In the genomic region with DNA sequence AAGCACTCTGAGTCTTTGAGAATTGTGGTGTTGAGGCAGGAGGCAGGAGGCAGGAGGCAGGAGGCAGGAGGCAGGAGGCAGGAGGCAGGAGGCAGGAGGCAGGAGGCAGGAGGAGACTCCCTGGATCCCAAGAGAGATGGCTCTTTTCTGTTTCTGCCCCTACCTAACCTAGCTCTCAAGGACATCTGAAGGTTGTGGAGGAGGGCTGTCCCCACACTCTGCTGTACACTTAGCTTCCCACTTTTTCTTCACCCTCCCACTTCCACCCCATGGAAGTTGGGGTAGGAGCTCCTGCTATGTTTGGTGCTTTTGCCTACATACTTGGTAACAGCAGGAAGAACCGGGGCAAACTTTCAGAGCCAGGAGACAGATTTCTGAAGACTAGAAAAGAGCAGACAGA, we compare ENCODE assay signal across 25 mouse cellular contexts. TPM values are rescaled to one million over a fixed set of nuclear protein-coding genes. Genes with fewer than 3 reads are reported as not detected.
A peak's percentile ranks its signal among the peaks of the same experiment; 100 is the strongest.
DNase-seq lines count a peak whose midpoint lies in the region; ATAC-seq lines count a peak whose summit lies in the region.
"Had no signal": no experiment of that assay in that cellular context is flagged by ENCODE, and none has a peak within 500 bp of the region (broad histone marks: within the 10 kb centered on the region; RNA-seq: fewer than 3 reads in every experiment).

No protein-coding gene starts in this region.

- DNase-seq in forebrain, embryonic 11.5 days (ENCODE audit: low spot score), result no peak
- DNase-seq in heart, postnatal 4 days, result no peak
- DNase-seq in layer of hippocampus, adult 9-11 months, result peak; percentile 9
- no peak for DNase-seq in layer of hippocampus, adult 18-20 months (ENCODE audit: low spot score in 2 of 2)
- DNase-seq in right cerebral cortex, postnatal 25 days, result peak; percentile 3
- no peak for DNase-seq in right cerebral cortex, adult 2 months (ENCODE audit: low spot score in 2 of 2)
- DNase-seq: adrenal gland, adult 2 months; cerebellum, adult 8-10 months; gastrocnemius, postnatal 14 days; right cerebral cortex, postnatal 4 days had no signal

- peaks cover 36% of the 10 kb centered on the region for H3K4me1 ChIP-seq in forebrain, embryonic 13.5 days
- H3K4me1 ChIP-seq in forebrain, embryonic 11.5 days (replicated peaks; ENCODE audit: control insufficient read depth, insufficient read depth, low read length), result peaks cover 1% of the 10 kb centered on the region; the same call in 1 of the 2 replicates
- peaks cover 27% of the 10 kb centered on the region for H3K4me1 ChIP-seq in heart, embryonic 15.5 days (replicated peaks)

- no peak overlapping the region for H3K4me2 ChIP-seq in forebrain, embryonic 13.5 days
- H3K4me2 ChIP-seq in forebrain, embryonic 11.5 days (ENCODE audit: low read depth, low read length, severe bottlenecking), result no peak overlapping the region
- H3K4me2 ChIP-seq in heart, embryonic 15.5 days, result no peak overlapping the region
- H3K4me2 ChIP-seq: intestine, embryonic 15.5 days; kidney, embryonic 15.5 days; limb, embryonic 13.5 days; midbrain, embryonic 11.5 days had no signal

- WGBS in forebrain, embryonic 13.5 days, result 72% methylated on average over 1 of the region's 1 CpGs
- WGBS in forebrain, embryonic 11.5 days, result 60% methylated on average over 1 of the region's 1 CpGs
- 62% methylated on average over 1 of the region's 1 CpGs for WGBS in heart, embryonic 15.5 days

- no peak overlapping the region for H3K4me3 ChIP-seq in forebrain, embryonic 13.5 days
- H3K4me3 ChIP-seq in forebrain, embryonic 11.5 days (ENCODE audit: low read depth, low read length), result no peak overlapping the region
- H3K4me3 ChIP-seq in heart, embryonic 15.5 days, result no peak overlapping the region
- H3K4me3 ChIP-seq: intestine, embryonic 15.5 days; limb, embryonic 13.5 days had no signal

- H3K9me3 ChIP-seq in forebrain, embryonic 13.5 days (replicated peaks), result no peaks in the 10 kb centered on the region
- H3K9me3 ChIP-seq in forebrain, embryonic 11.5 days (ENCODE audit: control insufficient read depth, low read length), result no peaks in the 10 kb centered on the region
- no peaks in the 10 kb centered on the region for H3K9me3 ChIP-seq in heart, embryonic 15.5 days (replicated peaks)
- H3K9me3 ChIP-seq: forebrain, embryonic 12.5 days; hindbrain, embryonic 13.5 days; intestine, embryonic 15.5 days; kidney, embryonic 15.5 days; limb, embryonic 13.5 days had no signal

- ATAC-seq in forebrain, embryonic 13.5 days, result no peak
- ATAC-seq in forebrain, embryonic 11.5 days (replicated peaks; ENCODE audit: low FRiP score), result no peak
- no peak for ATAC-seq in heart, embryonic 15.5 days (replicated peaks; ENCODE audit: insufficient number of reproducible peaks, insufficient read depth, low FRiP score, low read depth)
- ATAC-seq: intestine, embryonic 15.5 days had no signal

- H3K27ac ChIP-seq in forebrain, embryonic 13.5 days, result no peak overlapping the region
- H3K27ac ChIP-seq in forebrain, embryonic 11.5 days (ENCODE audit: low read depth, low read length), result no peak overlapping the region
- H3K27ac ChIP-seq in heart, embryonic 15.5 days, result 0 out of 2 replicates have a peak overlapping the region, but pooled peaks have one; percentile 20
- H3K27ac ChIP-seq: forebrain, embryonic 12.5 days; intestine, embryonic 15.5 days; kidney, embryonic 15.5 days; limb, embryonic 13.5 days; liver, embryonic 14.5 days; macrophage had no signal

- H3K36me3 ChIP-seq in forebrain, embryonic 13.5 days (ENCODE audit: poor library complexity, severe bottlenecking), result peaks cover 6% of the 10 kb centered on the region; the same call in 1 of the 2 replicates
- H3K36me3 ChIP-seq in forebrain, embryonic 11.5 days (ENCODE audit: control insufficient read depth, insufficient read depth, low read length), result no peaks in the 10 kb centered on the region
- no peaks in the 10 kb centered on the region for H3K36me3 ChIP-seq in heart, embryonic 15.5 days
- H3K36me3 ChIP-seq: forebrain, embryonic 12.5 days; intestine, embryonic 15.5 days; kidney, embryonic 15.5 days; limb, embryonic 13.5 days had no signal

- no peaks in the 10 kb centered on the region for H3K27me3 ChIP-seq in forebrain, embryonic 13.5 days
- H3K27me3 ChIP-seq in forebrain, embryonic 11.5 days (ENCODE audit: control insufficient read depth, insufficient read depth, low read length), result no peaks in the 10 kb centered on the region
- H3K27me3 ChIP-seq in heart, embryonic 15.5 days, result peaks cover 30% of the 10 kb centered on the region

- H3K9ac ChIP-seq in forebrain, embryonic 13.5 days, result 0 out of 2 replicates have a peak overlapping the region, but pooled peaks have one; percentile 18
- no peak overlapping the region for H3K9ac ChIP-seq in forebrain, embryonic 11.5 days (ENCODE audit: low read length)
- no peak overlapping the region for H3K9ac ChIP-seq in heart, embryonic 15.5 days
- H3K9ac ChIP-seq: intestine, embryonic 15.5 days; kidney, embryonic 15.5 days; limb, embryonic 13.5 days; liver, embryonic 14.5 days had no signal

RNA-seq across cellular contexts. Expression of gene Ppp1r1a, which starts 2.0 kb away (rescaled TPM):
- 82.3 and 85.8 TPM in 2 replicates for polyA plus RNA-seq in forebrain, embryonic 13.5 days (2015; fragmentation: Nextera tagmentation; extraction: Ambion mirVana)
- 38.8 and 43.7 TPM in 2 replicates for polyA plus RNA-seq in forebrain, embryonic 11.5 days (2014; fragmentation: Nextera tagmentation; extraction: Ambion mirVana)
- 55.3 and 62.0 TPM in 2 replicates for polyA plus RNA-seq in heart, embryonic 15.5 days (2015; fragmentation: Nextera tagmentation; extraction: Ambion mirVana)
- 10 to 100 TPM; 26.9 to 31.4 TPM for total RNA-seq in heart, postnatal 4 days (2021)
- 100 to 1,000 TPM; 113 to 123 TPM for total RNA-seq in layer of hippocampus, adult 18-20 months (2021)

RNA-seq across cellular contexts. Expression of gene Glycam1, which starts 29.1 kb away (rescaled TPM):
- not detected in 2 replicates for polyA plus RNA-seq in forebrain, embryonic 13.5 days (2015; fragmentation: Nextera tagmentation; extraction: Ambion mirVana)
- polyA plus RNA-seq in forebrain, embryonic 11.5 days (2014; fragmentation: Nextera tagmentation; extraction: Ambion mirVana), result not detected in 2 replicates
- not detected in 2 replicates for polyA plus RNA-seq in heart, embryonic 15.5 days (2015; fragmentation: Nextera tagmentation; extraction: Ambion mirVana)
- total RNA-seq in heart, postnatal 4 days (2021), result not detected
- total RNA-seq in layer of hippocampus, adult 18-20 months (2021), result under 1 TPM; 0.58 to 0.74 TPM
- total RNA-seq: adrenal gland, adult 2 months; gastrocnemius, postnatal 14 days; left cerebral cortex, postnatal 10 days had no signal
- polyA plus RNA-seq: adrenal gland, adult 2 months; forebrain, embryonic 12.5 days; heart, embryonic 14.5 days; hindbrain, embryonic 13.5 days; intestine, embryonic 15.5 days; kidney, embryonic 15.5 days; limb, embryonic 13.5 days; liver, embryonic 14.5 days; lung, embryonic 16.5 days; macrophage; midbrain, embryonic 11.5 days; stomach, embryonic 16.5 days; thymus, postnatal 0 days had no signal

RNA-seq across cellular contexts. Expression of gene Pde1b, which starts 33.0 kb away (rescaled TPM):
- polyA plus RNA-seq in forebrain, embryonic 13.5 days (2015; fragmentation: Nextera tagmentation; extraction: Ambion mirVana), result 60.5 and 61.6 TPM in 2 replicates
- polyA plus RNA-seq in forebrain, embryonic 11.5 days (2014; fragmentation: Nextera tagmentation; extraction: Ambion mirVana), result 27.2 and 29.9 TPM in 2 replicates
- 2.1 and 3.5 TPM in 2 replicates for polyA plus RNA-seq in heart, embryonic 15.5 days (2015; fragmentation: Nextera tagmentation; extraction: Ambion mirVana)
- total RNA-seq in heart, postnatal 4 days (2021), result 1 to 10 TPM; 1.8 to 2.2 TPM
- total RNA-seq in layer of hippocampus, adult 18-20 months (2021), result 100 to 1,000 TPM; 111 to 112 TPM

Comparison
In these comparisons a context has a peak if more than half of its experiments do, and no peak if none do; other contexts are left out.
1. DNase-seq: peak in layer of hippocampus, adult 9-11 months (single experiment) and right cerebral cortex, postnatal 25 days (single experiment); none in forebrain, embryonic 11.5 days (single experiment), heart, postnatal 4 days (single experiment), layer of hippocampus, adult 18-20 months (0 of 2) and right cerebral cortex, adult 2 months (0 of 2).